Mouse (Mus musculus) hindbrain, embryonic 14.5 days (tissue): ENCODE measurements around the gene Lgi4. TPM values are rescaled to one million over a fixed set of nuclear protein-coding genes. Genes with fewer than 3 reads are reported as not detected.

ENCODE experiments used
- ATAC-seq: fragments of 200-750 bp; cut with Nextera tagmentation; 2 replicates; pipeline ENCODE4 v1.8.0; 2017; ENCODE audit warnings: moderate number of reproducible peaks, mild to moderate bottlenecking, moderate TSS enrichment, moderate library complexity; ENCODE audit not compliant: low FRiP score
- DNase-seq: peaks from one replicate; pipeline ENCODE4 v3.0.0-alpha.2; 2015; ENCODE audit warnings: low spot score
- H3K27ac ChIP-seq: fragments of 300-500 bp; sonication (generic); 2 replicates; pipeline ENCODE4 v1.5.1; 2014; ENCODE audit warnings: mild to moderate bottlenecking, moderate library complexity
- H3K27me3 ChIP-seq: fragments of 300-500 bp; sonication (generic); 2 replicates; pipeline ENCODE4 v1.6.1; 2014; ENCODE audit warnings: mild to moderate bottlenecking, low read length, mixed read lengths; ENCODE audit not compliant: control insufficient read depth, insufficient read depth
- H3K36me3 ChIP-seq: fragments of 300-500 bp; sonication (generic); replicated peaks from 2 replicates; pipeline ENCODE4 v1.6.1; 2014; ENCODE audit not compliant: control insufficient read depth, insufficient read depth
- H3K4me1 ChIP-seq: fragments of 300-500 bp; sonication (generic); replicated peaks from 2 replicates; pipeline ENCODE4 v1.6.1; 2014; ENCODE audit warnings: antibody characterized with exemption, low read length, mixed read lengths; ENCODE audit not compliant: control insufficient read depth, insufficient read depth
- H3K4me2 ChIP-seq: fragments of 300-500 bp; sonication (generic); replicated peaks from 2 replicates; pipeline ENCODE4 v1.6.1; 2014; ENCODE audit warnings: mild to moderate bottlenecking, moderate library complexity
- H3K4me3 ChIP-seq: fragments of 300-500 bp; sonication (generic); replicated peaks from 2 replicates; pipeline ENCODE4 v1.5.1; 2014; ENCODE audit warnings: mild to moderate bottlenecking, low read length
- H3K9ac ChIP-seq: fragments of 300-500 bp; sonication (generic); 2 replicates; pipeline ENCODE4 v1.6.1; 2014
- H3K9me3 ChIP-seq: fragments of 300-500 bp; sonication (generic); 2 replicates; pipeline ENCODE4 v1.6.1; 2016; ENCODE audit warnings: low read length; ENCODE audit not compliant: control insufficient read depth
- WGBS: fragments of 180-500 bp; shearing (Covaris S2); extraction: QIAGEN DNeasy Blood & Tissue Kit; methylation state at CpG from one replicate; pipeline ENCODE4 v1.1.7; 2014; 5-methylcytosine and 5-hydroxymethylcytosine counted together
- polyA plus RNA-seq: library from polyadenylated mRNA; unstranded; fragments of >200 nt; fragmentation: Nextera tagmentation; extraction: Ambion mirVana; gene quantifications from 2 replicates; pipeline ENCODE4 v1.2.1, GENCODE M21; 2014

Gene Lgi4
- polyA plus RNA-seq, 1 experiment from 2014 or later: 0.28 TPM

DNA sequence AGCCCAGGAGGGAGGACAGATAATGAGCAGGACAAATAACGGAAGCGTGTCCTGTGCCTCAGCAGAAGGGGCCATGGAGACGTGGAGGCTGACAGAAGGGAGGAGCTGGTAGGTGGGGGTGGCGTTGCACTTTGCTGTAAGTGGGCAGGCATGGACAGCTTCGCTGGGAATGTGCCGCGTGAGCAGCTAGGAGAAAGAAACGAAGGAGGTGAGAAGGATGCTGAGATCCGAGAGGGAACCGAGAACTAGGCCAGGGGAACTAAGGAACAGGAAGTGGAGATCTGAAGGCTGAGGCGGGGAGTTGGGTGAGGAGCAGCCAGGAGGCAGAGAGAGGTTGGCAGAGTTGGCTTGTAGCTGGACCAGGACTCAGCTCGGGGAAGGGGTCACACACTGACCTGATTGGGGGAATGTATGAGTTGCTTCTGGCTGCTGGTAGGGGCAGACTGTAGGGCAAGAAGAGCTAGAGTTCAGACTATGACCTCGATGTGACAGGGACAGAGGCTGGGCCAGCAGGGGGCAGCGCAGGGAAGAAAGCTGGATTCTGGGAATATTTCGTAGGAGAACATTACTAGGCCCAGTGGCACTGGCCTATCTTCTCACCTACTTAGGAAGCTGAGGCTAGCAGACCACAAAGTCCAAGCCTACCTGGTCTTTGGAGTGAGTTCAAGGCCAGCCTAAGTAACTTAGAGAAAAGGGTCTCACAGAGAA lies 46.1 kb downstream of the Lgi4 start:
- no peaks in the 10 kb centered on the region for H3K27me3 ChIP-seq
- no peak overlapping the region for H3K4me2 ChIP-seq
- DNase-seq (no peak), ATAC-seq (no peak)
- H3K4me1 ChIP-seq: no peaks in the 10 kb centered on the region
- H3K9me3 ChIP-seq: no peaks in the 10 kb centered on the region
- no peak overlapping the region for H3K27ac ChIP-seq
- H3K36me3 ChIP-seq: no peaks in the 10 kb centered on the region
- no peak overlapping the region for H3K9ac ChIP-seq
- WGBS: 61% methylated on average over 15 of the region's 15 CpGs
- no peak overlapping the region for H3K4me3 ChIP-seq

DNA sequence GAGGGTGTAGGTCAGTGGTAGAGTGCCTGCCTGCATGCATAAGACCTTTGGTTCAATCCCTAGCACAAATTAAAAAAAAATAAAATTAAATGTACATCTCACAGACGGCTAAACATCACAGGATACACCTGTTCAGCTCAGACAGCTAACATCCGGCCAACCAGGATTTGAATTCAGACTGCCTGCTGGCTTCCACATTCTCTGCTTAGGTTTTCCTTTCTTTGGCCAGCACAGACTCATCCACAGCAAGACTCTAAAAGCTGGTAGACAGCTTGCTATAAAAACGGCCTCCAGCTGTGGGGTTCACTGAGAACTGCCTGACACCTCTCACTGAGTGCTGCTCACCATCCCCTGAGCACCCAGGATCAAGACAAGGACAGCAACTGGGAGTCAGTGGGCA lies 47.0 kb downstream of the Lgi4 start:
- Histone ChIP-seq H3K27me3 (no peaks in the 10 kb centered on the region), H3K4me2 (no peak overlapping the region), H3K9ac (no peak overlapping the region), H3K9me3 (no peaks in the 10 kb centered on the region), H3K4me3 (no peak overlapping the region), H3K4me1 (no peaks in the 10 kb centered on the region), H3K27ac (no peak overlapping the region), H3K36me3 (no peaks in the 10 kb centered on the region)
- ATAC-seq (no peak), DNase-seq (no peak)
- WGBS: 56% methylated on average over 3 of the region's 3 CpGs

DNA sequence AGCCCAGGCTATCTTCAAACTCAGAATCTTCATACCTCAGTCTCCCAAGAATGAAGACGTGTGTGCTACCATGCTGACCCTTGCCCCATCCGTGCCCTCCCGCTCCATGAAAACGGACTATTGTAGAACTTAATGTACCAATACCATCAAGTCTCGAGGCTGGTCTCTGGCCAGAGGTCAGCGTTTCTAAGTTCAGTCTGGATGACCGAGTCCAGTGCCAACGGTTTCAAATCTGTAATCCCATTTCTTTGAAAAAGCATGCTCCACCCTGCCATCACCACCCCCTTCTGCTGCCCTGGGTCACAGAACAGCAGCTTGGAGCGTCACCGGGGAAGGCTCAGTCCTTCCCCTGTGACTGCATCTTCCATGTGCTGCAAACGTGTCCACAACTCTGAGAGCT lies 48.6 kb downstream of the Lgi4 start:
- no peaks in the 10 kb centered on the region for H3K4me1 ChIP-seq
- 91% methylated on average over 11 of the region's 11 CpGs for WGBS
- H3K9me3 ChIP-seq: no peaks in the 10 kb centered on the region
- ATAC-seq: no peak
- DNase-seq: no peak
- H3K36me3 ChIP-seq: no peaks in the 10 kb centered on the region
- no peaks in the 10 kb centered on the region for H3K27me3 ChIP-seq
- H3K27ac ChIP-seq: no peak overlapping the region
- no peak overlapping the region for H3K9ac ChIP-seq
- no peak overlapping the region for H3K4me3 ChIP-seq
- H3K4me2 ChIP-seq: no peak overlapping the region

DNA sequence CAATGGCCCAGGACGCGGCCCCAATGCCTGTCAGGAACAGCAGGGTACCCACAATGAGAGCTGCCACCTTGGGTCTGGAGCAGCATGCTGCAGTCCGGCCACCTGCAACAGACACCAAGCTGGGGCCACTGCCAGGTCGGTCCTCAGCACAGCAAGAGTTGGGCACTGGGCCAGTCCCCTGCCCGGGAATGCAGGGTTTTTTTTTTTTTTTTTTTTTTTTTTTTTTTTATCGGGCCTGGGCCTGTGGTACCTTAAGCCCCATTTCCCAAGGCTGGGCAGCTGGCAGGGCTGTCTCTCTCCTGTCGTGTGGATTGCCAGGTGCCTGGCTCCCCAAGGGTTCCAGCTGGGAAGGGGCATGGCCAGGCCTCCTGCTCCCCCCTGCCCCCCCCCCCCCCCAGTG lies 49.9 kb downstream of the Lgi4 start:
- H3K27ac ChIP-seq: no peak overlapping the region
- H3K4me3 ChIP-seq: no peak overlapping the region
- no peaks in the 10 kb centered on the region for H3K27me3 ChIP-seq
- DNase-seq (no peak), ATAC-seq (no peak)
- no peaks in the 10 kb centered on the region for H3K9me3 ChIP-seq
- WGBS: 50% methylated on average over 6 of the region's 7 CpGs
- no peak overlapping the region for H3K9ac ChIP-seq
- H3K4me2 ChIP-seq: no peak overlapping the region
- no peaks in the 10 kb centered on the region for H3K4me1 ChIP-seq
- H3K36me3 ChIP-seq: no peaks in the 10 kb centered on the region

DNA sequence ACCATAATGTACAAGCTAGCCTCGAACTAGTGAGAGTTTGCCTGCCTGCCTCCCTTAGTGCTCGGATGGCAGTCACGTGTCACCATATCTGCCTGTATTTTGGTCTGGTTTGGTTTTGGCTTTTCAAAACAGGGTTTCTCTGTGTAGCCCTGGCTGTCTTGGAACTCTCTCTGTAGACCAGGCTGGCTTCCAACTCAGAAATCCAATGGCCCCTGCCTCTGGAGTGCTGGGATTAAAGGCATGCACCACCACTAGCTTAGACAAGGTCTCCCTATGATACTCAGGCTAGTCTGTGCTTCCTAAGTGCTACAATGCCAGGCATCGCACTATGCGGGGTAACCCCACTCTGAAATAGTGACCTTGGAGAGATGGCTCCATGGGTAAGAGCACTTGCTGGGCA lies 50.7 kb downstream of the Lgi4 start:
- H3K27ac ChIP-seq: no peak overlapping the region
- no peak for DNase-seq
- H3K27me3 ChIP-seq: no peaks in the 10 kb centered on the region
- no peaks in the 10 kb centered on the region for H3K9me3 ChIP-seq
- H3K4me2 ChIP-seq: no peak overlapping the region
- ATAC-seq: no peak
- no peak overlapping the region for H3K9ac ChIP-seq
- H3K36me3 ChIP-seq: no peaks in the 10 kb centered on the region
- no peaks in the 10 kb centered on the region for H3K4me1 ChIP-seq
- 91% methylated on average over 5 of the region's 5 CpGs for WGBS
- no peak overlapping the region for H3K4me3 ChIP-seq

DNA sequence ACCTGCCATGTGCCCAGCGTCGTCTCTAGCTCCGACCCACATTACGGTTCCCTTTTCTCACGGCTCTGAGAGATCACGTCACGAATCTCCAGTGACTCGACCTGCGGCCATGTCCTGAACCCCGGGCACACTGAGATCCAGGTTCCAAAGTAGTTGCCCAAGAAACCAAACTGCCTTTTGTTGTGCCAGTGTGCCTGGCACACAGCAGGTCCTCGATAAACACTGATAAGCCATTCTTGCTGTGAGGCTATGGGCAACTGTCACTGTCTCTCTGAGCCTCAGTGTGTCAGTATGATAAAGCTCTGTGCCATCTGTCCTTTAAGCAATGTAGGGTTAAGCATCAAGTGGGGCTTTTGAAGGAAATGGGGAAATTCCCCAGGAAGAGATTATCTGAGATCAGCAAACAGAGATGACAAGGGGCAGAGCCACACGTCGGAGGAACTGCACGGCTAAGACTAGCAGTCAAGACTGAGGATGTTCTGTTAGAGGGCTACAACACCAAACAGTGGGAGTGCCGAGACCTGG lies 51.8 kb downstream of the Lgi4 start:
- DNase-seq (no peak), ATAC-seq (no peak)
- Histone ChIP-seq H3K4me1 (no peaks in the 10 kb centered on the region), H3K9ac (no peak overlapping the region), H3K9me3 (no peaks in the 10 kb centered on the region), H3K4me2 (no peak overlapping the region), H3K36me3 (no peaks in the 10 kb centered on the region), H3K27me3 (no peaks in the 10 kb centered on the region), H3K4me3 (no peak overlapping the region), H3K27ac (no peak overlapping the region)
- 88% methylated on average over 15 of the region's 15 CpGs for WGBS

DNA sequence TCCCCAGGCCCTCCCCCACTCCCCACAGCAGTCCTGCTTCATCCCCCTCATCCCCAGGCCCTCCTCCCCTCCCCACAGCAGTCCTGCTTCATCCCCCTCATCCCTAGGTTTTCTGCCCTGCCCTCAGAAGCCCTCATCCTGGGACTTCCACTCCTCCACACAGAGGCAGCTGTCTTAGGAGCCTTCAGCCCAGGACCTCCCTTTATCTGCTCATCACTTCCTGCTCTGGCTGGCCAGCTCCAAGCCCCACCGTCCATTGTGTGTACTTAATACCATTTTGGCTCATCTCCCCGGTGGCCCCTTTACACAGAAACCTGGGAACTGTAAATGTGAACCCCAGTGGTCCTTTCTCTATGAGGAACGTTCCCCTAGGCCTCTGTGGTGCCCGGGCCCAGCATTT lies 52.9 kb downstream of the Lgi4 start:
- no peak overlapping the region for H3K4me3 ChIP-seq
- DNase-seq: no peak
- no peaks in the 10 kb centered on the region for H3K36me3 ChIP-seq
- no peak overlapping the region for H3K4me2 ChIP-seq
- H3K27ac ChIP-seq: no peak overlapping the region
- no peaks in the 10 kb centered on the region for H3K27me3 ChIP-seq
- ATAC-seq: no peak
- H3K9me3 ChIP-seq: no peaks in the 10 kb centered on the region
- WGBS: 49% methylated on average over 4 of the region's 4 CpGs
- H3K9ac ChIP-seq: no peak overlapping the region
- no peaks in the 10 kb centered on the region for H3K4me1 ChIP-seq

DNA sequence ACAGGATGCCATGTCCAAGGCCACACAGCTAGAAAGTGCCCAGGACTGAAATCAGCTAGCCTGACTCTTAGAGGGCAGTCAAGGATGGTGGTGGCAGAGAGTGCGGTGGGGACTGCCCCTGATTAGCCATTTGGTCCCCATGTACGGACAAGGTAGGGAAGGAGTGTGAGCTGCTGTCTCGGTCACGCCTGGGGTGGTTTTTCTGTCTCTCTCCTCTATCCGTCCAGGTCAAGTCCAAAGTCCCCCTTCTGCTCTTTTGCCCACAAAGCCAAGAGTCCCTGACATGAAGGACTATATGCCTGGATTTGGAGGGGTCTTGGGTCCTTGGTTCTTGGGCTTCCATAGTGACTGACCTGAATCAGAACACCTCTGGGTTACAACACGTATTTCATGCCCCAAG lies 54.7 kb downstream of the Lgi4 start:
- ATAC-seq (no peak), DNase-seq (no peak)
- no peak overlapping the region for H3K4me2 ChIP-seq
- no peaks in the 10 kb centered on the region for H3K36me3 ChIP-seq
- WGBS: 85% methylated on average over 6 of the region's 6 CpGs
- no peak overlapping the region for H3K27ac ChIP-seq
- H3K4me1 ChIP-seq: no peaks in the 10 kb centered on the region
- no peak overlapping the region for H3K9ac ChIP-seq
- no peaks in the 10 kb centered on the region for H3K9me3 ChIP-seq
- no peak overlapping the region for H3K4me3 ChIP-seq
- no peaks in the 10 kb centered on the region for H3K27me3 ChIP-seq

DNA sequence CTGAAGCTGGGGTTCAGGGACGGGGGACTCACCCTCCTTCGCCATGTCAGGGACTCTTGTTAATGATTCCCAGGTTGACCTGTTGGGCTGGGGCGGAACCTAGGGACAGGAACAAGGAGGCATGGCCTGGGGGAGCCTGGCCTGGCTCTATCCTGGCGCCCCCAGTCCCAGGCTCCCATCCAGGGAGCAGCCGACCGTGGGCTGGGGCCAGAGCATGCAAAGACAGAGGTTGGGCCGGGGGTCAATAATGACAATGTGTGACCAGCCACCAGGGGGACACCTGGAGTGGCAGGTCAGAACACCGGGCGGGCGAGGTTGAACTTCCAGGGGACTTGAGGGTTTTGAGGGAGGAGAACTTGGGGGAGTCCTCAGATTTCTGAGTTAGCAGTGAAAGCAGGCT lies 55.5 kb downstream of the Lgi4 start:
- Histone ChIP-seq H3K4me1 (no peaks in the 10 kb centered on the region), H3K36me3 (no peaks in the 10 kb centered on the region), H3K9ac (no peak overlapping the region), H3K9me3 (no peaks in the 10 kb centered on the region), H3K27me3 (no peaks in the 10 kb centered on the region), H3K27ac (no peak overlapping the region), H3K4me3 (no peak overlapping the region), H3K4me2 (no peak overlapping the region)
- DNase-seq (no peak), ATAC-seq (no peak)
- WGBS: 54% methylated on average over 10 of the region's 10 CpGs

DNA sequence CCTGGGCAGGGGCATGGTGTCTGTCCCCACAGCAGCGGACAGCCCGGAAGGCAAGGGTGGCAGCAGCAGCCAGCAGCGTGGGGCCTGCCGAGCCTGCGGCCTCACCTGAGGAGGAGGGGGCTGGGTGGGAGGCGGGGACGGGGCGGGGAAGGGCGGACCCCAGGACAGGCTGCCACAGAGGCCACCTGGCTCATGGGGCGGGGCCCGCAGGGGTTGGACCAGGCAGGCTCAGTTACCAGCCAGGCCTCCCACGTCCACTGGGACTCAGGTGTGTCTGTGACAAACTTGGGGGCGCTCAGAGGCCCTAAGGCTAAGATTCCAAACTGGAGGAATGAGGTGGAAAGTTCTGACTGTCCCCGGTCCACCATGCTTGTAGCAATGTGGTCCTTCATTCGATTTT lies 56.0 kb downstream of the Lgi4 start, which contains the start of gene Hpn:
TSS of gene Hpn (minus strand) at position 109 of the 400 bp plus-strand sequence.
- DNase-seq: no peak
- no peak within 1 kb of the TSS for H3K9ac ChIP-seq
- no peak within 1 kb of the TSS for H3K4me3 ChIP-seq
- no peak within 1 kb of the TSS for H3K27ac ChIP-seq
- no peaks in the 10 kb centered on the region for H3K4me1 ChIP-seq
- no peak for ATAC-seq
- H3K4me2 ChIP-seq: no peak within 1 kb of the TSS
- 20% methylated on average over 15 of the region's 15 CpGs for WGBS
- H3K9me3 ChIP-seq: no peaks in the 10 kb centered on the region
- no peaks in the 10 kb centered on the region for H3K36me3 ChIP-seq
- no peaks in the 10 kb centered on the region for H3K27me3 ChIP-seq
